Mouse (Mus musculus) inflammation-experienced regulatory T-cells, adult 6 months (primary cell): ENCODE measurements around the gene Igsf8. TPM values are rescaled to one million over a fixed set of nuclear protein-coding genes. Genes with fewer than 3 reads are reported as not detected.

Experiments used
- ATAC-seq: one replicate; pipeline ENCODE4 v1.8.0; 2017
- polyA plus RNA-seq, 3 experiments: library from polyadenylated mRNA; unstranded; fragments of 100-300 nt; shearing (Covaris generic); gene quantifications; one replicate each; pipeline ENCODE4 v1.2.1; 2017

Gene Igsf8
- polyA plus RNA-seq, 3 experiments from 2014 or later, result 3.8 to 5.4 (median 5.2) TPM

GRCm38 (mm10) chr1:172352001-172352400 is 90.6 kb downstream of the Igsf8 start:
- no peak for ATAC-seq

DNA sequence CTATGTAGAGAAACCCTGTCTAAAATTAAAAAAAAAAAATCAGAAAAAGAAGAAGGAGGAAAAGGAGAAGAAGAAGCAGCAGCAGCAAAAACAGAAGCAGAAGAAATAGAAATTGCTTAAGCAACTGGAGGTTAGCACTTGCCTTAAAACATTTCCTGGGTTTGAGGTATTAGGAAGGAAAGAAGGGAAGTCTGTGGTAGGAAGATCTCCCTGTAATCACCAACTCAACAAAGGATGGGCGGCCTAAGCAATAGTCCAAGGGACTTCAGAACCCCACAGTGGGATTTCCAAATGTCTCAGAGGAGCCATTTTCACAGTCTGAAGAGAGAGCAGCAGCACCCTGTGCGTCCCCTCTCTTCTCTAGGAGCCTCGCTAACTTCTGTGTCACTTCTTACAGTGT is 91.0 kb downstream of the Igsf8 start:
- ATAC-seq, result no peak

GRCm38 (mm10) chr1:172355336-172355735 is 93.9 kb downstream of the Igsf8 start:
- no peak for ATAC-seq

- peak; percentile 52 for ATAC-seq
Observed at GRCm38 (mm10) chr1:172357550-172357949, 96.1 kb downstream of the Igsf8 start.

DNA sequence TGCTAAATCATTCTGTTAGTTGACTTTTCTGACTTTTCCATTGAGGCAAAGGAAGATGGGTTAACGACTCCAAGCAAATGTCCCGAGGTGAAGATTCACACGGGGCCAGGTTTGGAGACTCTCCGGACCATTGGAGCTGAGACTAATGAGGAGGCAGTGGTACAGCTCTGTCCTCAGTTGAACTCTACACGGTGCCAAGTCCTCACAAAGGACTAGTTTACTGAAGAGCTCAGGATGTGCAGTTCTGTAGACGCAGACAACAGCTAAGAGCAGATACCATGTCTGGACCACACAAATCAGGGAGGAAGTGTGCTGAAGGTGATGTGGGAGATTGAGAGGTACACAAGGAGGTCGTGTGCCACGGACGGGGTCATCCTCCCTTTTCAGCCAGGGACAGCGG is 96.9 kb downstream of the Igsf8 start:
- ATAC-seq, result no peak

- no peak for ATAC-seq
Observed at GRCm38 (mm10) chr1:172364684-172365083, 103.2 kb downstream of the Igsf8 start.

DNA sequence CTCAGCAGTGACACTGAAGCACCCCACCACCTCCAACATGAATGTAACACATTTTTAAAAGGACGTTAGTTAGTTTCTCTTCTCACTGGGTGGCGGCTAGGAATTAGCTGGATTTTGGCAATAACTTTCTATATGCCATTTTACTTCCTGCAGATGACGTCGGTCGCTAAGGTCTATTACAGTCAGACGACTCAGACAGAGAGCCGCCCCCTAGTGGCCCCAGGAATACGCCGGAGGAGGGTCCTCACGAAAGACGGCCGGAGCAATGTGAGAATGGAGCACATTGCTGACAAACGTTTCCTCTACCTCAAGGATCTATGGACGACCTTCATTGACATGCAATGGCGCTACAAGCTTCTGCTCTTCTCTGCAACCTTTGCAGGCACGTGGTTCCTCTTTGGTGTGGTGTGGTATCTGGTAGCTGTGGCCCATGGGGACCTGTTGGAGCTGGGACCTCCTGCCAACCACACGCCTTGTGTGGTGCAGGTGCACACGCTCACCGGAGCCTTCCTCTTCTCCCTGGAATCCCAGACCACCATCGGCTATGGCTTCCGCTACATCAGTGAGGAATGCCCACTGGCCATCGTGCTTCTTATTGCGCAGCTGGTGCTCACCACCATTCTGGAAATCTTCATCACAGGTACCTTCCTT is 107.5 kb downstream of the Igsf8 start:
- ATAC-seq, result peak; percentile 99

Other genes starting within 250 kb of the Igsf8 start
- under 1 TPM; 0.57 to 0.66 (median 0.64) TPM for gene Vangl2, start 233.2 kb upstream of the Igsf8 start, polyA plus RNA-seq
- gene Nhlh1, start 204.1 kb upstream of the Igsf8 start, polyA plus RNA-seq, result not detected
- 100 to 1,000 TPM in 1 of 3 experiments, 10 to 100 TPM in 2; 94.5 to 111 (median 98.0) TPM for gene Copa, start 179.1 kb upstream of the Igsf8 start, polyA plus RNA-seq
- 100 to 1,000 TPM in 2 of 3 experiments, 10 to 100 TPM in 1; 97.1 to 147 (median 109) TPM for gene Ncstn, start 178.8 kb upstream of the Igsf8 start, polyA plus RNA-seq
- gene Pex19, start 134.9 kb upstream of the Igsf8 start, polyA plus RNA-seq, result 10 to 100 TPM; 61.2 to 81.8 (median 78.3) TPM
- gene Dcaf8, start 113.6 kb upstream of the Igsf8 start, polyA plus RNA-seq, result 10 to 100 TPM; 46.7 to 99.2 (median 78.4) TPM
- gene Pea15a, start 54.8 kb upstream of the Igsf8 start, polyA plus RNA-seq, result 10 to 100 TPM; 46.0 to 50.6 (median 47.6) TPM
- not detected for gene Casq1, start 41.8 kb upstream of the Igsf8 start, polyA plus RNA-seq
- not detected for gene Atp1a4, start 3.2 kb upstream of the Igsf8 start, polyA plus RNA-seq
- gene Atp1a2, start 36.4 kb downstream of the Igsf8 start, polyA plus RNA-seq, result under 1 TPM in 2 of 3 experiments, not detected in 1; 0.12 to 0.52 TPM
- gene Kcnj9, start 67.7 kb downstream of the Igsf8 start, polyA plus RNA-seq, result not detected
- under 1 TPM in 1 of 3 experiments, not detected in 2; 0.12 TPM for gene Kcnj10, start 79.6 kb downstream of the Igsf8 start, polyA plus RNA-seq
- 1 to 10 TPM; 4.9 to 6.3 (median 5.7) TPM for gene Pigm, start 114.9 kb downstream of the Igsf8 start, polyA plus RNA-seq
- gene Slamf9, start 213.7 kb downstream of the Igsf8 start, polyA plus RNA-seq, result under 1 TPM in 2 of 3 experiments, not detected in 1; 0.36 to 0.61 TPM
- 1 to 10 TPM in 1 of 3 experiments, under 1 TPM in 1, not detected in 1; 0.50 to 1.4 TPM for gene Igsf9, start 220.1 kb downstream of the Igsf8 start, polyA plus RNA-seq
- 100 to 1,000 TPM; 260 to 650 (median 280) TPM for gene Tagln2, start 238.4 kb downstream of the Igsf8 start, polyA plus RNA-seq